Mouse (Mus musculus): ENCODE results near the gene Wbp11. TPM values are rescaled to one million over a fixed set of nuclear protein-coding genes. Genes with fewer than 3 reads are reported as not detected.
A peak's percentile ranks its signal among the peaks of the same experiment; 100 is the strongest.

The Wbp11 gene
- polyA plus RNA-seq, 1 experiment from 2014 or later = 79.2 TPM

- 17% methylated on average over 7 of the region's 7 CpGs for WGBS
- H3K27me3 ChIP-seq (replicated peaks; ENCODE audit: control insufficient read depth, insufficient read depth, low read length) = no peaks in the 10 kb centered on the region
- peaks cover 21% of the 10 kb centered on the region for H3K36me3 ChIP-seq (ENCODE audit: control insufficient read depth, insufficient read depth)
- peak overlapping the region; percentile 100 for H3K4me3 ChIP-seq (replicated peaks; ENCODE audit: low read length)
- H3K27ac ChIP-seq (ENCODE audit: low read length) = no peak overlapping the region; the same call in 1 of the 2 replicates
- H3K9ac ChIP-seq (replicated peaks; ENCODE audit: low read depth, low read length) = peak overlapping the region; percentile 97
- peak overlapping the region; percentile 84 for H3K4me2 ChIP-seq (ENCODE audit: low read length)
- H3K9me3 ChIP-seq (ENCODE audit: control insufficient read depth, low read length) = no peaks in the 10 kb centered on the region
- peaks cover 8% of the 10 kb centered on the region for H3K4me1 ChIP-seq (replicated peaks; ENCODE audit: control insufficient read depth, insufficient read depth, low read length)
- no peak for ATAC-seq
Observed at GRCm38 (mm10) chr6:136827116-136827515, 917 bp downstream of the Wbp11 start.

- Histone ChIP-seq H3K36me3 (ENCODE audit: control insufficient read depth, insufficient read depth) (peaks cover 42% of the 10 kb centered on the region), H3K4me3 (replicated peaks; ENCODE audit: low read length) (no peak overlapping the region)
Observed at GRCm38 (mm10) chr6:136824987-136825386, 3.0 kb downstream of the Wbp11 start.

GRCm38 (mm10) chr6:136821086-136821485 lies 6.9 kb downstream of the Wbp11 start:
- Histone ChIP-seq H3K36me3 (ENCODE audit: control insufficient read depth, insufficient read depth) (peaks cover 57% of the 10 kb centered on the region), H3K4me1 (replicated peaks; ENCODE audit: control insufficient read depth, insufficient read depth, low read length) (no peaks in the 10 kb centered on the region), H3K27me3 (replicated peaks; ENCODE audit: control insufficient read depth, insufficient read depth, low read length) (no peaks in the 10 kb centered on the region), H3K9me3 (ENCODE audit: control insufficient read depth, low read length) (no peaks in the 10 kb centered on the region), H3K9ac (replicated peaks; ENCODE audit: low read depth, low read length) (no peak overlapping the region), H3K4me3 (replicated peaks; ENCODE audit: low read length) (no peak overlapping the region), H3K27ac (ENCODE audit: low read length) (no peak overlapping the region), H3K4me2 (ENCODE audit: low read length) (no peak overlapping the region)
- 94% methylated on average over 18 of the region's 18 CpGs for WGBS
- ATAC-seq = no peak

More at GRCm38 (mm10) chr6:136824987-136825386, 3.0 kb downstream of the Wbp11 start:
- H3K4me2 ChIP-seq (ENCODE audit: low read length) = no peak overlapping the region
- no peak overlapping the region for H3K9ac ChIP-seq (replicated peaks; ENCODE audit: low read depth, low read length)
- ATAC-seq = no peak
- WGBS = 96% methylated on average over 8 of the region's 8 CpGs
- H3K27me3 ChIP-seq (replicated peaks; ENCODE audit: control insufficient read depth, insufficient read depth, low read length) = no peaks in the 10 kb centered on the region
- H3K9me3 ChIP-seq (ENCODE audit: control insufficient read depth, low read length) = no peaks in the 10 kb centered on the region
- H3K4me1 ChIP-seq (replicated peaks; ENCODE audit: control insufficient read depth, insufficient read depth, low read length) = peaks cover 8% of the 10 kb centered on the region
- no peak overlapping the region for H3K27ac ChIP-seq (ENCODE audit: low read length)

GRCm38 (mm10) chr6:136820381-136820780 lies 7.7 kb downstream of the Wbp11 start:
- ATAC-seq = no peak
- H3K4me3 ChIP-seq (replicated peaks; ENCODE audit: low read length) = no peak overlapping the region
- WGBS = 97% methylated on average over 21 of the region's 21 CpGs
- H3K9me3 ChIP-seq (ENCODE audit: control insufficient read depth, low read length) = no peaks in the 10 kb centered on the region
- H3K4me1 ChIP-seq (replicated peaks; ENCODE audit: control insufficient read depth, insufficient read depth, low read length) = no peaks in the 10 kb centered on the region
- no peak overlapping the region for H3K9ac ChIP-seq (replicated peaks; ENCODE audit: low read depth, low read length)
- H3K4me2 ChIP-seq (ENCODE audit: low read length) = no peak overlapping the region
- H3K27ac ChIP-seq (ENCODE audit: low read length) = no peak overlapping the region
- H3K36me3 ChIP-seq (ENCODE audit: control insufficient read depth, insufficient read depth) = peaks cover 62% of the 10 kb centered on the region
- H3K27me3 ChIP-seq (replicated peaks; ENCODE audit: control insufficient read depth, insufficient read depth, low read length) = no peaks in the 10 kb centered on the region

- H3K9ac ChIP-seq (replicated peaks; ENCODE audit: low read depth, low read length) = no peak overlapping the region
- 0 out of 2 replicates have a peak overlapping the region, but pooled peaks have one; percentile 1 for H3K27ac ChIP-seq (ENCODE audit: low read length)
- H3K4me1 ChIP-seq (replicated peaks; ENCODE audit: control insufficient read depth, insufficient read depth, low read length) = no peaks in the 10 kb centered on the region
- H3K36me3 ChIP-seq (ENCODE audit: control insufficient read depth, insufficient read depth) = peaks cover 60% of the 10 kb centered on the region
- no peaks in the 10 kb centered on the region for H3K9me3 ChIP-seq (ENCODE audit: control insufficient read depth, low read length)
- 74% methylated on average over 3 of the region's 3 CpGs for WGBS
- no peaks in the 10 kb centered on the region for H3K27me3 ChIP-seq (replicated peaks; ENCODE audit: control insufficient read depth, insufficient read depth, low read length)
- H3K4me2 ChIP-seq (ENCODE audit: low read length) = no peak overlapping the region
- no peak overlapping the region for H3K4me3 ChIP-seq (replicated peaks; ENCODE audit: low read length)
- ATAC-seq = peak; percentile 72
Observed at GRCm38 (mm10) chr6:136817549-136817948, 10.5 kb downstream of the Wbp11 start.

- no peaks in the 10 kb centered on the region for H3K27me3 ChIP-seq (replicated peaks; ENCODE audit: control insufficient read depth, insufficient read depth, low read length)
- H3K36me3 ChIP-seq (ENCODE audit: control insufficient read depth, insufficient read depth) = peaks cover 60% of the 10 kb centered on the region
- no peak for ATAC-seq
- no peak overlapping the region for H3K4me3 ChIP-seq (replicated peaks; ENCODE audit: low read length)
- 91% methylated on average over 19 of the region's 21 CpGs for WGBS
- no peaks in the 10 kb centered on the region for H3K4me1 ChIP-seq (replicated peaks; ENCODE audit: control insufficient read depth, insufficient read depth, low read length)
- no peak overlapping the region for H3K4me2 ChIP-seq (ENCODE audit: low read length)
- no peak overlapping the region for H3K9ac ChIP-seq (replicated peaks; ENCODE audit: low read depth, low read length)
- H3K9me3 ChIP-seq (ENCODE audit: control insufficient read depth, low read length) = no peaks in the 10 kb centered on the region
- peak overlapping the region; percentile 42; the same call in 1 of the 2 replicates for H3K27ac ChIP-seq (ENCODE audit: low read length)
Observed at GRCm38 (mm10) chr6:136816826-136817225, 11.2 kb downstream of the Wbp11 start.

- Histone ChIP-seq H3K9me3 (ENCODE audit: control insufficient read depth, low read length) (no peaks in the 10 kb centered on the region), H3K27me3 (replicated peaks; ENCODE audit: control insufficient read depth, insufficient read depth, low read length) (no peaks in the 10 kb centered on the region), H3K4me2 (ENCODE audit: low read length) (no peak overlapping the region), H3K4me1 (replicated peaks; ENCODE audit: control insufficient read depth, insufficient read depth, low read length) (no peaks in the 10 kb centered on the region), H3K27ac (ENCODE audit: low read length) (no peak overlapping the region), H3K4me3 (replicated peaks; ENCODE audit: low read length) (no peak overlapping the region), H3K36me3 (ENCODE audit: control insufficient read depth, insufficient read depth) (peaks cover 47% of the 10 kb centered on the region), H3K9ac (replicated peaks; ENCODE audit: low read depth, low read length) (no peak overlapping the region)
- no peak for ATAC-seq
- WGBS = 93% methylated on average over 7 of the region's 7 CpGs
Observed at GRCm38 (mm10) chr6:136815381-136815780, 12.7 kb downstream of the Wbp11 start.

- H3K36me3 ChIP-seq (ENCODE audit: control insufficient read depth, insufficient read depth) = peaks cover 42% of the 10 kb centered on the region
- no peak overlapping the region for H3K4me3 ChIP-seq (replicated peaks; ENCODE audit: low read length)
- H3K27ac ChIP-seq (ENCODE audit: low read length) = no peak overlapping the region
- WGBS = 43% methylated on average over 4 of the region's 4 CpGs
- H3K9ac ChIP-seq (replicated peaks; ENCODE audit: low read depth, low read length) = no peak overlapping the region
- no peaks in the 10 kb centered on the region for H3K9me3 ChIP-seq (ENCODE audit: control insufficient read depth, low read length)
- no peak for ATAC-seq
- no peaks in the 10 kb centered on the region for H3K27me3 ChIP-seq (replicated peaks; ENCODE audit: control insufficient read depth, insufficient read depth, low read length)
- H3K4me1 ChIP-seq (replicated peaks; ENCODE audit: control insufficient read depth, insufficient read depth, low read length) = peaks cover 15% of the 10 kb centered on the region
- no peak overlapping the region for H3K4me2 ChIP-seq (ENCODE audit: low read length)
Observed at GRCm38 (mm10) chr6:136813117-136813516, 14.9 kb downstream of the Wbp11 start.

- Histone ChIP-seq H3K4me1 (replicated peaks; ENCODE audit: control insufficient read depth, insufficient read depth, low read length) (peaks cover 21% of the 10 kb centered on the region), H3K9me3 (ENCODE audit: control insufficient read depth, low read length) (no peaks in the 10 kb centered on the region), H3K9ac (replicated peaks; ENCODE audit: low read depth, low read length) (no peak overlapping the region), H3K36me3 (ENCODE audit: control insufficient read depth, insufficient read depth) (peaks cover 30% of the 10 kb centered on the region), H3K4me3 (replicated peaks; ENCODE audit: low read length) (no peak overlapping the region), H3K27me3 (replicated peaks; ENCODE audit: control insufficient read depth, insufficient read depth, low read length) (no peaks in the 10 kb centered on the region), H3K27ac (ENCODE audit: low read length) (no peak overlapping the region), H3K4me2 (ENCODE audit: low read length) (no peak overlapping the region)
- WGBS = 86% methylated on average over 10 of the region's 10 CpGs
- ATAC-seq = no peak
Observed at GRCm38 (mm10) chr6:136811196-136811595, 16.8 kb downstream of the Wbp11 start.

- Histone ChIP-seq H3K4me1 (replicated peaks; ENCODE audit: control insufficient read depth, insufficient read depth, low read length) (peaks cover 24% of the 10 kb centered on the region), H3K9me3 (ENCODE audit: control insufficient read depth, low read length) (no peaks in the 10 kb centered on the region), H3K27ac (ENCODE audit: low read length) (no peak overlapping the region), H3K4me2 (ENCODE audit: low read length) (peak overlapping the region; percentile 98), H3K27me3 (replicated peaks; ENCODE audit: control insufficient read depth, insufficient read depth, low read length) (no peaks in the 10 kb centered on the region), H3K4me3 (replicated peaks; ENCODE audit: low read length) (no peak overlapping the region), H3K9ac (replicated peaks; ENCODE audit: low read depth, low read length) (no peak overlapping the region), H3K36me3 (ENCODE audit: control insufficient read depth, insufficient read depth) (peaks cover 18% of the 10 kb centered on the region)
- no peak for ATAC-seq
- WGBS = 84% methylated on average over 13 of the region's 13 CpGs
Observed at GRCm38 (mm10) chr6:136809673-136810072, 18.4 kb downstream of the Wbp11 start.
